Mouse (Mus musculus): Measurements from ENCODE around the gene Pou2f2. TPM values are rescaled to one million over a fixed set of nuclear protein-coding genes. Genes with fewer than 3 reads are reported as not detected.

Gene Pou2f2
- polyA plus RNA-seq, 1 experiment from 2014 or later: 2.3 TPM

- peak overlapping the region; percentile 97 for H3K27ac ChIP-seq (ENCODE audit: low read length)
- H3K4me1 ChIP-seq (ENCODE audit: control insufficient read depth, insufficient read depth, low read length): peaks cover 22% of the 10 kb centered on the region
- under 1% methylated on average over 56 of the region's 56 CpGs for WGBS
- peak overlapping the region; percentile 97 for H3K9ac ChIP-seq (replicated peaks; ENCODE audit: low read depth, low read length)
- H3K27me3 ChIP-seq (ENCODE audit: control insufficient read depth, insufficient read depth, low read length): no peaks in the 10 kb centered on the region
- peak overlapping the region; percentile 80 for H3K4me3 ChIP-seq (ENCODE audit: low read depth, low read length)
- peak overlapping the region; percentile 71 for H3K4me2 ChIP-seq (replicated peaks; ENCODE audit: low read depth, low read length)
- peak; percentile 96 for ATAC-seq (ENCODE audit: insufficient number of reproducible peaks, insufficient read depth, low FRiP score, low read depth)
- H3K36me3 ChIP-seq (ENCODE audit: control insufficient read depth, insufficient read depth, low read length): peaks cover 26% of the 10 kb centered on the region
- H3K9me3 ChIP-seq (ENCODE audit: control insufficient read depth, low read depth, low read length): no peaks in the 10 kb centered on the region
These were observed 102.7 kb downstream of the Pou2f2 start for GRCm38 (mm10) chr7:25076663-25077413.

- Histone ChIP-seq H3K9me3 (ENCODE audit: control insufficient read depth, low read depth, low read length) (no peaks in the 10 kb centered on the region), H3K27ac (ENCODE audit: low read length) (peak overlapping the region; percentile 95), H3K36me3 (ENCODE audit: control insufficient read depth, insufficient read depth, low read length) (peaks cover 20% of the 10 kb centered on the region), H3K4me2 (replicated peaks; ENCODE audit: low read depth, low read length) (peak overlapping the region; percentile 71), H3K4me3 (ENCODE audit: low read depth, low read length) (peak overlapping the region; percentile 41), H3K27me3 (ENCODE audit: control insufficient read depth, insufficient read depth, low read length) (no peaks in the 10 kb centered on the region), H3K9ac (replicated peaks; ENCODE audit: low read depth, low read length) (peak overlapping the region; percentile 47), H3K4me1 (ENCODE audit: control insufficient read depth, insufficient read depth, low read length) (peaks cover 27% of the 10 kb centered on the region)
- 21% methylated on average over 7 of the region's 7 CpGs for WGBS
- no peak for ATAC-seq (ENCODE audit: insufficient number of reproducible peaks, insufficient read depth, low FRiP score, low read depth)
These were observed 103.2 kb downstream of the Pou2f2 start for GRCm38 (mm10) chr7:25076296-25076662.

GRCm38 (mm10) chr7:25073924-25074323, 105.6 kb downstream of the Pou2f2 start:
- H3K27me3 ChIP-seq (ENCODE audit: control insufficient read depth, insufficient read depth, low read length): no peaks in the 10 kb centered on the region
- H3K27ac ChIP-seq (ENCODE audit: low read length): peak overlapping the region; percentile 83; the same call in 1 of the 2 replicates
- H3K36me3 ChIP-seq (ENCODE audit: control insufficient read depth, insufficient read depth, low read length): no peaks in the 10 kb centered on the region
- WGBS: 84% methylated on average over 8 of the region's 8 CpGs
- peaks cover 35% of the 10 kb centered on the region for H3K4me1 ChIP-seq (ENCODE audit: control insufficient read depth, insufficient read depth, low read length)
- H3K9me3 ChIP-seq (ENCODE audit: control insufficient read depth, low read depth, low read length): no peaks in the 10 kb centered on the region
- ATAC-seq (ENCODE audit: insufficient number of reproducible peaks, insufficient read depth, low FRiP score, low read depth): no peak
- H3K4me2 ChIP-seq (replicated peaks; ENCODE audit: low read depth, low read length): no peak overlapping the region
- no peak overlapping the region for H3K4me3 ChIP-seq (ENCODE audit: low read depth, low read length)
- H3K9ac ChIP-seq (replicated peaks; ENCODE audit: low read depth, low read length): no peak overlapping the region

- 1% methylated on average over 20 of the region's 33 CpGs for WGBS
- peaks cover 1% of the 10 kb centered on the region; the same call in 1 of the 2 replicates for H3K36me3 ChIP-seq (ENCODE audit: control insufficient read depth, insufficient read depth, low read length)
- ATAC-seq (ENCODE audit: insufficient number of reproducible peaks, insufficient read depth, low FRiP score, low read depth): peak; percentile 20; the same call in 1 of the 2 replicates
- peaks cover 24% of the 10 kb centered on the region for H3K4me1 ChIP-seq (ENCODE audit: control insufficient read depth, insufficient read depth, low read length)
- no peaks in the 10 kb centered on the region for H3K27me3 ChIP-seq (ENCODE audit: control insufficient read depth, insufficient read depth, low read length)
- H3K9ac ChIP-seq (replicated peaks; ENCODE audit: low read depth, low read length): peak overlapping the region; percentile 72
- H3K27ac ChIP-seq (ENCODE audit: low read length): peak overlapping the region; percentile 83
- H3K4me3 ChIP-seq (ENCODE audit: low read depth, low read length): peak overlapping the region; percentile 66
- peak overlapping the region; percentile 93 for H3K4me2 ChIP-seq (replicated peaks; ENCODE audit: low read depth, low read length)
- H3K9me3 ChIP-seq (ENCODE audit: control insufficient read depth, low read depth, low read length): no peaks in the 10 kb centered on the region
These were observed 106.7 kb downstream of the Pou2f2 start for GRCm38 (mm10) chr7:25072716-25073390.

- peaks cover 23% of the 10 kb centered on the region for H3K4me1 ChIP-seq (ENCODE audit: control insufficient read depth, insufficient read depth, low read length)
- H3K4me2 ChIP-seq (replicated peaks; ENCODE audit: low read depth, low read length): peak within 1 kb of the TSS; percentile 93
- H3K27me3 ChIP-seq (ENCODE audit: control insufficient read depth, insufficient read depth, low read length): no peaks in the 10 kb centered on the region
- under 1% methylated on average over 26 of the region's 28 CpGs for WGBS
- H3K36me3 ChIP-seq (ENCODE audit: control insufficient read depth, insufficient read depth, low read length): peaks cover 8% of the 10 kb centered on the region
- ATAC-seq (ENCODE audit: insufficient number of reproducible peaks, insufficient read depth, low FRiP score, low read depth): no peak
- H3K4me3 ChIP-seq (ENCODE audit: low read depth, low read length): peak within 1 kb of the TSS; percentile 66
- no peaks in the 10 kb centered on the region for H3K9me3 ChIP-seq (ENCODE audit: control insufficient read depth, low read depth, low read length)
- peak within 1 kb of the TSS; percentile 83 for H3K27ac ChIP-seq (ENCODE audit: low read length)
- H3K9ac ChIP-seq (replicated peaks; ENCODE audit: low read depth, low read length): peak within 1 kb of the TSS; percentile 72
These were observed 107.4 kb downstream of the Pou2f2 start, which contains the start of the genes Grik5 and Zfp574 for GRCm38 (mm10) chr7:25071979-25072715. Gene Grik5 (minus strand): TSS chr7:25072346. Gene Zfp574 (plus strand): TSS chr7:25072567.

- H3K9ac ChIP-seq (replicated peaks; ENCODE audit: low read depth, low read length): no peak overlapping the region
- H3K27ac ChIP-seq (ENCODE audit: low read length): no peak overlapping the region
- H3K4me3 ChIP-seq (ENCODE audit: low read depth, low read length): no peak overlapping the region
- H3K4me1 ChIP-seq (ENCODE audit: control insufficient read depth, insufficient read depth, low read length): peaks cover 21% of the 10 kb centered on the region
- WGBS: 42% methylated on average over 2 of the region's 2 CpGs
- H3K4me2 ChIP-seq (replicated peaks; ENCODE audit: low read depth, low read length): no peak overlapping the region
- ATAC-seq (ENCODE audit: insufficient number of reproducible peaks, insufficient read depth, low FRiP score, low read depth): no peak
- H3K27me3 ChIP-seq (ENCODE audit: control insufficient read depth, insufficient read depth, low read length): no peaks in the 10 kb centered on the region
- H3K36me3 ChIP-seq (ENCODE audit: control insufficient read depth, insufficient read depth, low read length): peaks cover 29% of the 10 kb centered on the region
- no peaks in the 10 kb centered on the region for H3K9me3 ChIP-seq (ENCODE audit: control insufficient read depth, low read depth, low read length)
These were observed 110.8 kb downstream of the Pou2f2 start for GRCm38 (mm10) chr7:25068724-25069123.

GRCm38 (mm10) chr7:25067909-25068656, 111.4 kb downstream of the Pou2f2 start:
- no peak overlapping the region for H3K4me3 ChIP-seq (ENCODE audit: low read depth, low read length)
- H3K4me1 ChIP-seq (ENCODE audit: control insufficient read depth, insufficient read depth, low read length): peaks cover 15% of the 10 kb centered on the region
- H3K27ac ChIP-seq (ENCODE audit: low read length): no peak overlapping the region
- no peak overlapping the region for H3K9ac ChIP-seq (replicated peaks; ENCODE audit: low read depth, low read length)
- peaks cover 36% of the 10 kb centered on the region for H3K36me3 ChIP-seq (ENCODE audit: control insufficient read depth, insufficient read depth, low read length)
- WGBS: 91% methylated on average over 22 of the region's 22 CpGs
- ATAC-seq (ENCODE audit: insufficient number of reproducible peaks, insufficient read depth, low FRiP score, low read depth): no peak
- no peak overlapping the region for H3K4me2 ChIP-seq (replicated peaks; ENCODE audit: low read depth, low read length)
- no peaks in the 10 kb centered on the region for H3K9me3 ChIP-seq (ENCODE audit: control insufficient read depth, low read depth, low read length)
- H3K27me3 ChIP-seq (ENCODE audit: control insufficient read depth, insufficient read depth, low read length): no peaks in the 10 kb centered on the region

- ATAC-seq (ENCODE audit: insufficient number of reproducible peaks, insufficient read depth, low FRiP score, low read depth): no peak
- Histone ChIP-seq H3K36me3 (ENCODE audit: control insufficient read depth, insufficient read depth, low read length) (peaks cover 43% of the 10 kb centered on the region), H3K27ac (ENCODE audit: low read length) (no peak overlapping the region), H3K27me3 (ENCODE audit: control insufficient read depth, insufficient read depth, low read length) (no peaks in the 10 kb centered on the region), H3K9me3 (ENCODE audit: control insufficient read depth, low read depth, low read length) (no peaks in the 10 kb centered on the region), H3K4me1 (ENCODE audit: control insufficient read depth, insufficient read depth, low read length) (peaks cover 14% of the 10 kb centered on the region), H3K4me3 (ENCODE audit: low read depth, low read length) (no peak overlapping the region), H3K4me2 (replicated peaks; ENCODE audit: low read depth, low read length) (no peak overlapping the region), H3K9ac (replicated peaks; ENCODE audit: low read depth, low read length) (no peak overlapping the region)
- WGBS: 93% methylated on average over 7 of the region's 7 CpGs
These were observed 112.2 kb downstream of the Pou2f2 start for GRCm38 (mm10) chr7:25067338-25067737.
